Mouse (Mus musculus) thymus, adult 2 months (tissue): ENCODE data around the gene Lrrc75b. TPM values are rescaled to one million over a fixed set of nuclear protein-coding genes. Genes with fewer than 3 reads are reported as not detected.
"Not testable (repeated sequence)": the region's sequence is repeated elsewhere in the genome, so short reads cannot be mapped to it uniquely, and the experiment has no call there.

Experiments
- DNase-seq: peaks from one replicate; pipeline ENCODE4 v3.0.0; 2021
- H3K27ac ChIP-seq: fragments of 200-500 bp; 2 replicates; pipeline ENCODE4 v1.5.1; 2012; ENCODE audit warnings: low read length, control low read depth; ENCODE audit not compliant: control insufficient read depth, insufficient read depth
- H3K27me3 ChIP-seq: fragments of 200-500 bp; 2 replicates; pipeline ENCODE4 v1.6.1; 2012; ENCODE audit warnings: mild to moderate bottlenecking, low read length, moderate library complexity, mixed read lengths; ENCODE audit not compliant: control insufficient read depth, insufficient read depth
- H3K36me3 ChIP-seq: fragments of 200-500 bp; 2 replicates; pipeline ENCODE4 v1.6.1; 2012; ENCODE audit warnings: mild to moderate bottlenecking, low read length, moderate library complexity; ENCODE audit not compliant: control insufficient read depth, insufficient read depth
- H3K4me1 ChIP-seq: fragments of 200-500 bp; replicated peaks from 2 replicates; pipeline ENCODE4 v1.6.1; 2012; ENCODE audit warnings: low read length; ENCODE audit not compliant: control insufficient read depth, insufficient read depth
- H3K4me3 ChIP-seq: fragments of 200-500 bp; 2 replicates; pipeline ENCODE4 v1.5.1; 2012; ENCODE audit warnings: mild to moderate bottlenecking, low read length, control low read depth, moderate library complexity; ENCODE audit not compliant: control insufficient read depth, insufficient read depth
- CTCF ChIP-seq: fragments of 200-500 bp; IDR thresholded peaks from 2 replicates; pipeline ENCODE4 v1.5.1; 2012; ENCODE audit warnings: mild to moderate bottlenecking, control low read depth, low read length, moderate library complexity, borderline replicate concordance; ENCODE audit not compliant: control insufficient read depth, poor library complexity, insufficient read depth; ENCODE audit errors: extremely low read depth
- POLR2A ChIP-seq: fragments of 200-500 bp; IDR thresholded peaks from 2 replicates; pipeline ENCODE4 v1.6.1; 2012; ENCODE audit warnings: mild to moderate bottlenecking, low read length, control low read depth, moderate library complexity; ENCODE audit not compliant: control insufficient read depth, poor library complexity, insufficient read depth; ENCODE audit errors: extremely low read depth
- WGBS: fragments of 180-500 bp; shearing (Covaris S2); methylation state at CpG from one replicate; pipeline ENCODE4 v1.1.7; 2018; 5-methylcytosine and 5-hydroxymethylcytosine counted together
- polyA plus RNA-seq: library from polyadenylated mRNA; depleted of rRNA; stranded (reverse); fragments of >200 nt; gene quantifications from 2 replicates; pipeline ENCODE4 v1.2.3, GENCODE M21; 2012

Gene Lrrc75b
- polyA plus RNA-seq, 1 experiment: 1.8 TPM

- H3K27me3 ChIP-seq: no peaks in the 10 kb centered on the region
- peaks cover 24% of the 10 kb centered on the region for H3K4me1 ChIP-seq
- 80% methylated on average over 2 of the region's 2 CpGs for WGBS
- H3K36me3 ChIP-seq: peaks cover 16% of the 10 kb centered on the region
- no peak for DNase-seq
- H3K4me3 ChIP-seq: no peak overlapping the region
- TF ChIP-seq POLR2A: no peak
- no peak for TF ChIP-seq CTCF
- H3K27ac ChIP-seq: peak overlapping the region; percentile 28; the same call in 1 of the 2 replicates
These were observed 29.8 kb downstream of the Lrrc75b start for GRCm38 (mm10) chr10:75530322-75530721.

GRCm38 (mm10) chr10:75525450-75525849 lies 34.7 kb downstream of the Lrrc75b start:
- WGBS: 98% methylated on average over 9 of the region's 9 CpGs
- DNase-seq: not testable (repeated sequence)

DNA sequence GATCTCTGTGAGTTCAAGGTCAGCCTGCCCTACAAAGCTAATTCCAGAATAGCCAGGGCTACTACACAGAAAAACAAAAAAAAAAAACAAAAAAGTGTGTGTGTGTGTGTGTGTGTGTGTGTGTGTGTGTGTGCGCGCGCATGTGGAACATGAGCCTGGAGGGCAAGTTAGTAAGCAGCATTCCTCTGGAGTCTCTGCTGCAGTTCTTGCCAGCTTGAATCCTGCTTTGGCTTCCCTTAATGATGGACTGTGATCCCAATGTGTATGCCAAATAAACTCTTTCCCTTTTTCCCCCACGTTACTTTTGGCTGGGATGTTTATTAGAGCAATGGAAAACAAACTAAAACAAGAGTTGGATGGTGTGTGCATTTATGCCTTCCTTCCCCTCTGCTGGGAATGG lies 38.5 kb downstream of the Lrrc75b start:
- no peak overlapping the region for H3K4me3 ChIP-seq
- peaks cover 19% of the 10 kb centered on the region for H3K36me3 ChIP-seq
- DNase-seq: no peak
- no peak overlapping the region for H3K27ac ChIP-seq
- H3K27me3 ChIP-seq: no peaks in the 10 kb centered on the region
- WGBS: 95% methylated on average over 4 of the region's 4 CpGs
- TF ChIP-seq CTCF (no peak), POLR2A (no peak)
- peaks cover 2% of the 10 kb centered on the region for H3K4me1 ChIP-seq

More at GRCm38 (mm10) chr10:75525450-75525849, 34.7 kb downstream of the Lrrc75b start:
- not testable (repeated sequence) for H3K4me1 ChIP-seq, H3K27ac ChIP-seq, H3K4me3 ChIP-seq, H3K27me3 ChIP-seq
- H3K36me3 ChIP-seq: peaks cover 15% of the 10 kb centered on the region

- no peak for TF ChIP-seq CTCF
- TF ChIP-seq POLR2A: no peak
- H3K36me3 ChIP-seq: peaks cover 19% of the 10 kb centered on the region
- H3K4me1 ChIP-seq: peaks cover 6% of the 10 kb centered on the region
- DNase-seq: no peak
- no peak overlapping the region for H3K4me3 ChIP-seq
- no peaks in the 10 kb centered on the region for H3K27me3 ChIP-seq
- H3K27ac ChIP-seq: no peak overlapping the region
- WGBS: 96% methylated on average over 5 of the region's 5 CpGs
These were observed 39.5 kb downstream of the Lrrc75b start for GRCm38 (mm10) chr10:75520581-75520980.

DNA sequence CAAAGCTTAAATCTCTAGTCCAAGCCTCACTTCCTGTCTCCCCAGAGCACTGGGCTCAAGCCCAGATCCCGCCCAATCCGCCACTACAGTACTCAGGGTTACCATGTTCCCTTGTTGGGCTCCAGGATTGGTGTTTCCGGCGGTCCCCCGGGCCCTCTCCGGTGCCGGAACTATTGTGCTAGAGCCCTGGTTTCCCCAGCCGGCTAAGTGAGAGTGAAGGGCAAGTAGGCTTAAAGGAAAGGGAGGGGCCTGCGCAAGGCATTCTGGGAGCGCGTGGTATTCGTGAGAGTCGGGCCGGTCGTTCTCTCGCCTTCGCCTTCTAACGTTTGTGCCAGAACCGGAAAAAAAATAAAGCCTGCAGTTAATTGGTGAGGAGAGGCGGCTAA lies 42.4 kb downstream of the Lrrc75b start, which contains the start of gene Gucd1:
Gene Gucd1 (minus strand): TSS at position 215 of the 386 bp plus-strand sequence.
- Histone ChIP-seq H3K27ac (peak within 1 kb of the TSS; percentile 93), H3K4me3 (peak within 1 kb of the TSS; percentile 86), H3K36me3 (peaks cover 13% of the 10 kb centered on the region; the same call in 1 of the 2 replicates), H3K27me3 (no peaks in the 10 kb centered on the region), H3K4me1 (peaks cover 12% of the 10 kb centered on the region)
- DNase-seq: peak; percentile 97
- TF ChIP-seq CTCF (no peak), POLR2A (peak; percentile 49)
- under 1% methylated on average over 20 of the region's 20 CpGs for WGBS

GRCm38 (mm10) chr10:75517073-75517757 lies 42.9 kb downstream of the Lrrc75b start, which contains the start of gene Snrpd3:
Snrpd3 (plus strand) TSS chr10:75517551.
- peak within 1 kb of the TSS; percentile 86 for H3K4me3 ChIP-seq
- TF ChIP-seq CTCF: no peak
- TF ChIP-seq POLR2A: peak; percentile 67; the same call in 1 of the 2 replicates
- under 1% methylated on average over 52 of the region's 52 CpGs for WGBS
- no peaks in the 10 kb centered on the region for H3K27me3 ChIP-seq
- peak within 1 kb of the TSS; percentile 93 for H3K27ac ChIP-seq
- peak; percentile 93 for DNase-seq
- H3K4me1 ChIP-seq: peaks cover 12% of the 10 kb centered on the region
- H3K36me3 ChIP-seq: peaks cover 13% of the 10 kb centered on the region; the same call in 1 of the 2 replicates
